Mouse (Mus musculus) heart, adult 8-10 months (tissue): ENCODE results near the gene Mcat. TPM values are rescaled to one million over a fixed set of nuclear protein-coding genes. Genes with fewer than 3 reads are reported as not detected.

Experiments used
- DNase-seq: peaks from one replicate; pipeline ENCODE4 v3.0.0; 2022; ENCODE audit warnings: low spot score
- total RNA-seq, 4 experiments: library from RNA; stranded (reverse); gene quantifications; 2 replicates each; pipeline ENCODE4 v1.2.4; 2022

Mcat gene
- total RNA-seq, 4 experiments from 2014 or later, result 43.6 to 51.3 (median 46.9) TPM

DNA sequence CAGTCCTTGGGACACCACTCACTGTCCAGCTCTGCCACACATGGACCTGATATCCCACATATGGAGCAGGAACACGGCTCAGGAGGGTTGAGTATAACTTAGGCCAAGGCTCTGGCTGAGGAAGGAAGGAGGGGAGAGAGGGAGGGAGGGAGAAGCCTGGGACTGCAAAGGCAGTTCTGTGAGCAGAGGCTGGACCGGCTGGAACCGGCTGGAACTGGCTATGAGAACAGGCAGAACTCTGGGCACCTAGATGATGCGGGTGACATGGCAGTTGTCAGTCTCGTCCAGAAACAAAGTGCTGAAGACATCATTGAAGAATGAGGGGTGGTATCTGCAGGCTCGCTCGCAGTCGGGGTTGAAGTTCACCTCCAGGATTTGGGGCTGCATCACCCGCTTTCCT, 13.1 kb upstream of the Mcat start:
- no peak for DNase-seq

GRCm38 (mm10) chr15:83575543-83575942, 12.0 kb upstream of the Mcat start:
- DNase-seq, result no peak

DNA sequence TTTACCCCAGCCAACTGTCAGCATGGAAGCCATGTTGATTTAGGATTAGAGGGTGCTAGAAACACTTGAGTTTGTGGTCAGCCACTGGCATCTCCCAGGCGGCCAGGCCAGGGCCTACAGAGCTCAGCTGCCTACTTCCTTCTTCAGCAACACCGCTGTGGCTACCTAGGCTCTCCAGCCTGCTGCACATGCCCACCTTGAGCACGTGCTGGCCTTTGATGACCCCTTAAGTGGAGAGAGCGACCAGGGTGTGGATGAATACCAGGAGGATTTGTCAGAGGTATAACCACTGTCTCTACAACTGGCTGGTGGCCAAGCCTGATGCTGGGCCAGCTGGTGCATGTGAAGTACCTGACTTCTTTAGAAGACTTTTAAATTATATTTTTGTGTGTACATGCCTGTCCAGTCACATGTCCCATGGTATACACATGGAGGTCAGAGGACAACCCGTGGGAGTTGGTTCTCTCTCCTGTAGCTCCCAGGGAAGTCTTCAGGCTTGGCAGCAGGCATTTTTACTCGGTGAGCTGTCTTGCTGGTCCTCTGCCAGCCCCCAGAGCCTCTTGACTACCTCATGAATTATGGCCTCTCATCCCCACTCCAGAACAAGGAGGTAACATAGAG, 11.3 kb upstream of the Mcat start:
- no peak for DNase-seq

GRCm38 (mm10) chr15:83573606-83574005, 10.0 kb upstream of the Mcat start:
- no peak for DNase-seq

DNA sequence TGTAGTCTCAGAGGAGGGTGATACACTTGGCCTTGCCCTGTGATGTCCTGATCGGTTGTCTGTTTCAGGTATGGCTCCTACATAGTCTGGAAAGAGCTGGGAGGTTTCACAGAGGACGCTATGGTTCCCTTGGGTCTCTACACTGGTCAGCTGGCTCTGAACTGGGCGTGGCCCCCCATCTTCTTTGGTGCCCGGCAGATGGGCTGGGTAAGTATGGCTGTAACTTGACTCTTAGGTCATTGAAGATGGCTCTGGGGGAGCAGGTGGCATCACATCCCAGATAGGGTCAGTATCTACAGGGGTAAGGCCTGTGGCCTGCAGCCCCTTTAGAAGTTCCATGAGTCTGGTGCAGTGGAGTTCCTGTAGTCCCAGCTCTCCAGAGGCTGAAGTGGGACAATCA, 8.5 kb upstream of the Mcat start:
- no peak for DNase-seq

DNA sequence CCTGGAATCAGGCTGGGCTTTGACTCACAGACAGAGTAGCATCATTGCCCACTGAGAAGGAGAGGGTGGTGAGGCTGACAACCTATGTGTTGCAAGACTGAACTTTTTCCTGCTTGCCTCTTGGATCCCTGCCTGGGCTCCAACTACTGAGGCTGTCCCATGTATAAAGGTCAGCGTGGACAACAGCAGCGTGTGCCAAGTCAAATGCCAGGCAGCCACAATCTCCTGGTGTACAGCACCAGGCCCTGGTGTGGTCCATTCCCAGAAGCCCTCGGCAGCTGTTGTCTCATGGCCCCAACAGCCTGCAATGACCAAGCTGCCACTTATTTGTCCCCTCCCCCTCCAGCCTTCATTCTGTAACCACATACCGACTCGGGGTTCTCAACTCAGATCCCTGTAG, 8.0 kb upstream of the Mcat start:
- DNase-seq, result no peak

DNA sequence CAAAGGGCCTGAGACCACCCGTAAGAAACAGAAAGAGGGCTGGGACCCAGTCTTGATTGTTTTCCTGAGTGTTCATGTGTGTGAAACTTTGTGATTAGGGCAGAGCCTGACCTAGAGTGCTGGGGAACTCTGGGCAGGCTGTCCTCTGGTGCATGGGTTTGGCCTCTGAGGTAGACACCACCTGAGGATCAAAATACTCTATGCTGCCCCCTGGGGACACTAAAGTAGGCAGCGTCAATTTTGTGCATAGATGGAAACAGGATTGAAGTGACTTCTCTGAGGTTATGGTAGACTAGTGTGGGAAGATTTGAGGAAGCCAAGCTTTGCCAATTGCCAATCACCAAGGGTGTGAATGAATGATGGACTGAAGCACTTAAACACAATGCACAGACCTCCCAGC, 7.1 kb upstream of the Mcat start:
- no peak for DNase-seq

DNA sequence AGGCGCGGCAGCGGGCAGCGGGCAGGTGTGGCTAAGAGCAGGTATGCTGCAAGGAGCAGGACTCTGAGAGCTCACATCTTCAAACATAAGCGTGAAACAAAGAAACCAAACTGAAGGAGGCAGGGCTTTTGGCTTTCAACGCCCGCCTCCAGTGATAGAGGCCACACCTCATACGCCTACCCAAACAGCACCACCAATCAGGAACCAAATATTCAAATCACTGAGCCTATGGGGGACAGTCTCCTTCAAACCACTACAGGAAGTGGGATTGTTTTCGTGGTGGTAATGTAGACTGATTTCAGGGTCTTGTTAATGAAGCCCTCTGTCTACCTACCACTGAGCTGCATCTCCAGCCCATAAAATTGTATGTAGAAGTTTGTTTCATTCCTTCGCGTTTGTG, 6.1 kb upstream of the Mcat start:
- DNase-seq, result no peak

DNA sequence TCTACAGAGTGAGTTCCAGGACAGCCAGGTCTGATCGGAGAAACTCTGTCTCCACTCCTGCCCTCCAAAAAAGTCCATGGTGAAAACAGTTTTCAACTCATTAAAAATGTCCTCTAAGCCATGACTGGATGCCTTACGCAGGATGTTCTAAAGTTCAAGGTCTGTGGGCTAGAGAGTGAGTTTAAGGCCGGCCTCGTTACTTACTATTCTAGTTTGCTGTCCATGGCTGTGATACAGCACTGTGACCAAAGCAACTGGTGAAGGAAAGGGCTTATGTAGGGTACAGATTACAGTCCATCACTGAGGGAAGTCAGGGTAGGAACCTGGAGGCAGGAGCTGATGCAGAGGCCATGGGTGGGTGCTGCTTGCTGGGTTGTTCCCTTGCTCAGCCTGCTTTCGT, 5.0 kb upstream of the Mcat start:
- no peak for DNase-seq

DNA sequence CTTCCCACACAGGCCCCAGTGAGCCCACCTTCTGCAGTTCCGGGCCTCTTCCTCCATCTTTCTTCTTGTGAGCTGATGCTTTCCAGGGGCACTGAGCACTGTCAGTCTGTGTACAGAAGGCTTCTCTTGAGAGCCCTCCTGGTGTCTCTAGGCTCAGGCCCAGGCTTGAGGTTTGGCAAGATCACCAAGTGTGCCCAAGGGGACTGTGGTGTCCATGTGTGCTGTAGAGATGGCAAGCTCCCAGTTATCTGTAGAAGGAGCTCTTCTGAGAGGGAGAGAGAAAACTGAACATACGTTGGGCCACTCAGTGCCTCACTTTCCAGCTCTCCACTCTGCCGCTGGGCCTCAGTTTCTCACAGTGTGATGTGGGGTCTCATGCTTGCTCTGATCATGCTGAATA, 4.1 kb upstream of the Mcat start:
- DNase-seq, result no peak

DNA sequence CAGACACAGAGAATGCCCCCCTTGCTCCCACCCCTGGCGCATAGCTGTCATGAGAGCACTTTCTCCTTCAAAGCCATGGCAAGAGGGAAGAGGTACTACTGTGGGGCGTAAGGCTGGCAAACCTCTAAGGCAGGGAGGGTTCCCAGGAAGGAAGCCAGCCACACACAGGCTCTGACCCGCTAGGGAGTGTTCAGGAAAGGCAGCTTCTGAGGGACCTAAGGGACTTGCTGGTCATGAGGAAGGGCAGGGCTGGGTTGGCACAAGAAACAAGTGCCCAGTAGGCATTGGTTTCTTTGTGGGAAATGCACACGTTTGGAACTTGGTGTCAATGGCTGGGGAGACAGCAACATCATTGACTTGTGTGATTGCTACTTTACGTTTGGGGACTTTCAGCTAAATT, 2.4 kb upstream of the Mcat start:
- no peak for DNase-seq

- peak; percentile 40 for DNase-seq
Measured at GRCm38 (mm10) chr15:83565434-83565833, 1.8 kb upstream of the Mcat start.

DNA sequence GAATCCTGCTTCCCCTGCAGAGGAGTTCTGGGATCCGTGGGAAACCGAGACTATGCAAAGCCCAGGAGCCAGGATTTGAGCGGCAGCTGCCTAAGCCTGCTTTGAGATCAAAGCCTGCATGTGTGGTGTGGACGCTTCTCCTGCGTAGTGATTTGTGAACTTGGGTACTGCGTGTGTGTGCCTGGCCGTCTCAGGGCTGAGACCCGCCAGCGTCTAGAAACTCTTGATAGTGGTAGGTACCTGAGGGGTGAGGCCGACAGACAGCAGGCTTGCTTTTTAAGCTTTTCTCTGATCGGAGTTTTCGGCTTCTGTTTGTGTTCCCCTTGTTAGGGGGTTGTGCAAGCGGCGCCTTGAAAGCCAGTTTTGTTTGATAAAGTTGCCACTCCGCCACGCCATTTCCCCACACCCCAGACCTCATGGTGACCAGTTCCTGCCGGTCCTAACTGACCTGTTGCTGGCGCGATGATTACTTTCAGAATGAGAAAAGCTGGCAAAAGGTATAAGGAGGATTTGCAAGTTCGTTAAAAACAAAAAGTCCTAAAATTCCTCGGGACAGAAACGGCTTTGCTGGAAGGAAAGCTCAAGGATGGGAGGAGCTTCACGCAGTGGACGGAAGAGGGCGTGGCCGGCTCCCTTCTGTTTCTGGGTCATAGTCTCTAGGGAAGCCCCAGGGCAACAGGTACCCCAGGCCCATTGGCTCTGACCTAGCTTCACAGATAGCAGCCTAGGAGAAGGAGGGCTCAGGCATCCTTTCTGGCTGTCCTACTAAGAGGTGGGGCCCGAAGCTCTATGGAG, 467 bp upstream of the Mcat start:
- DNase-seq, result peak; percentile 57

DNA sequence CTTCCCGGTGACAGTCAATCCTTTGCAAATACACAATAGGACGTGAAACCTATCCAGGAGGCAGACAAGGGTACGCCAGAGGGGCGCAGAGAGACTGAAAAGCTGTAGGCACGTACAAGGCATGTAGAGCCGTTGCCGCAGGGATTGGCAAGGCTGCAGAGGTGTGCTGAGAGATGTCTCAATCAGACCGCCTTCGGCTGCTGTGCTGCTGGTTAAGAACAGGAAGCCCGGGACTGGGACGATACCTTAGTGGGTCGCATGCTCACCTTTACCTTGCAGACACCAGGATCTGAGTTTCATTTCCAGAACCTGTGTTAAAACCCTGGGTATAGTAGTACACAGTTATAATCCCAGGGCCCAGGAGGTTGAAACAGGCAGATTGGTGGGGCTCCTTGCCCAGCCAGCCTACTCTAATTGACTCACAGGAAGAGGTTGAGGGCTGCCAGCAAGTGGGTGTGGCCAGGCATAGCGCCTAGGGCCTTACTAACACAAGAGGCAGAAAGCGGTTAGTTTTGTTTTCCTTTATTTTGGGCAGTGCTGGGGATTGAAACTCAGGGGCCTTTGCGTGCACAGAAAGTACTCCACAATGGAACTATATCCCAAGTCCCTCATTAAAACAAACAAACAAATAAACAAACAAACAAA, 839 bp downstream of the Mcat start:
- DNase-seq, result peak; percentile 91

GRCm38 (mm10) chr15:83560941-83561477, 2.6 kb downstream of the Mcat start:
- DNase-seq, result no peak

- DNase-seq, result peak; percentile 88
Measured at GRCm38 (mm10) chr15:83555161-83555974, 8.2 kb downstream of the Mcat start.

- no peak for DNase-seq
Measured at GRCm38 (mm10) chr15:83553831-83554230, 9.8 kb downstream of the Mcat start.

DNA sequence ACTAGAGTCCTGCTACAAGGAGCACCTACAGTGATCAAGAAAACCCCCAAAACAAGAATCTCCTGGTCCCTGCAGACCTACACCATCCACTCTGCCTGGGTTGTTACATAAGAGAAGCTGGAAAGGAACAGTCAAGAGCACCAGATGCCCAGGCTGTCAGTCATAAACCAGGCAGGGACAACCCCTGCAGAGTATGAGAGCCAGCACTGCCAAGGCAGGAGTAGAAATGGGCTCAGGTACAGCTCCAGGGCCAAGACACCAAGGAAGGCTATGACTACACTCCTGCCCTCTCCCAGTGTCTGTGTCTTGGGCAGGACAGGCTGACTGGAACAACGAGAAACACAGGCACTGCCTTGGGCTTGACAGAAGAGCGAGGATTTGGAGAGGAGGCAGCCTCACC, 13.4 kb downstream of the Mcat start:
- no peak for DNase-seq

DNA sequence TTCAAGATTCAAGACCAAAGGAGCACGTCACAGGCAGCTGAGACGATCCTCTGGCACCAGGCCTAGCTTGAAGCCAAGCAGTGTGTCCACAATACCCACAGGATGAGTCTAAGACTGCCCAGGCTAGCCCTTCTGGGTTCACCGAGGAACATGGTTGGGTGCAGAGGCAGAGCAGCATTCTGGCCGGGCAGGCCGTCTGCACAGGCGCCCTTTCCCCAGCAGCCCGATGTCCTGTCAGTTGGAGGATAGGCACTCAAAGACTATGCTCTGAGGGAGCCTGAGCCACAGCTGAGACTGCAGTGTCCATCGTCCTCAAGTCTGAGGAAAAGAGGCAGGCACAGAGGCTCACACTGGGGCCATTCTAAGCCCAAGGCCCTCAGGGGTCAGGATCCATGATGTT, 16.4 kb downstream of the Mcat start:
- DNase-seq, result no peak

DNA sequence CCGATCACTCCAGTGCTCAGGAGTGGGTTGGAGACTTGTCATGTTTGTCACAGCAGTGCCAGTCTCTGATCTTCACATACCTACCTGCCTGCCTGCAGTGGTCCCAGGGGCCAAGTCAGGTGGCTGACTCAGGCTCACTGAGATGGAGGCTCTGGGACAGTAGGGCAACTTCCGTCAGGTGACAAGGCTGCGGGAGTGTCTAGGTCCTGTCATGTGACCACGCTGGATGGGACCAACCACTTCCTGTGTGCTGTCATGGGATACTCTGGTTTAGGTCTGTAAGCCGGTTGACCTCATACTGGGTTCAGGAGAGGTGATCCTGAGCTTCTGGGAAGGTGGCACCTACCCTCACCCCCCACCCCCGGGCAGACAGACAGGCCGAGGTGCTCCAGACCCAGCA, 17.6 kb downstream of the Mcat start:
- no peak for DNase-seq

- no peak for DNase-seq
Measured at GRCm38 (mm10) chr15:83541647-83542287, 21.8 kb downstream of the Mcat start.
